Mouse (Mus musculus): Measurements from ENCODE around the gene Stoml2.

DNA sequence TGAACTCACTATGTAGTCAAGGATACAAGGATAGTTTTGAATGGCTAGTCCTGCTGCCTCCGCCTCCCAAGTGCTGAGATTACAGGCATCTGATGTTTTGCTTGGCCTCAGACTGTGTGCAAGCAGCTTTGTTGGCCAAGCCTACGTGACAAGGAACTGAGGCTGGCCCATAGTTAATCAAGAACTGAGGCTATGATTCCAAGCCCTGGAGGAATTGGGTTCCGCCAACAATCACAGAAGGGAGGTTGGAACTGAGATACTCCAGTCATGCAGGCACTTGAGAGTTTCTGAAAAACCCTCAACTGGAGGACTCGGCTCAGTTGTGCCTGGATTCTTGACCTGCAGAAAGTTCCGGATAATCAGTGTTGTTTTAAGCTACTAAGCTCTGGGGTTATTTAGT is 26.1 kb upstream of the Stoml2 start:
- TF ChIP-seq CTCF (IDR thresholded peaks at IDR 0.05; ENCODE audit: low read depth) (no peak), EP300 (IDR thresholded peaks at IDR 0.05; ENCODE audit: low read depth) (no peak)
